Mouse (Mus musculus): ENCODE measurements around the gene Hist2h2bb. TPM values are rescaled to one million over a fixed set of nuclear protein-coding genes. Genes with fewer than 3 reads are reported as not detected.
"Not testable (repeated sequence)": the region's sequence is repeated elsewhere in the genome, so short reads cannot be mapped to it uniquely, and the experiment has no call there.

The Hist2h2bb gene
- polyA plus RNA-seq, 1 experiment from 2014 or later, result 18.6 TPM

GRCm38 (mm10) chr3:96273591-96274465 is 4.3 kb downstream of the Hist2h2bb start:
- Histone ChIP-seq H3K9ac (replicated peaks; ENCODE audit: low read length) (no peak overlapping the region), H3K4me2 (ENCODE audit: low read depth, low read length) (no peak overlapping the region), H3K4me3 (ENCODE audit: low read depth, low read length) (no peak overlapping the region), H3K27me3 (ENCODE audit: control insufficient read depth, insufficient read depth, low read length) (no peaks in the 10 kb centered on the region), H3K27ac (replicated peaks; ENCODE audit: low read depth, low read length) (no peak overlapping the region), H3K9me3 (replicated peaks; ENCODE audit: control insufficient read depth, low read length) (no peaks in the 10 kb centered on the region), H3K4me1 (ENCODE audit: control insufficient read depth, insufficient read depth, low read length) (no peaks in the 10 kb centered on the region), H3K36me3 (replicated peaks; ENCODE audit: control insufficient read depth, insufficient read depth, low read depth, low read length) (no peaks in the 10 kb centered on the region)
- 87% methylated on average over 17 of the region's 17 CpGs for WGBS
- ATAC-seq (replicated peaks; ENCODE audit: insufficient number of reproducible peaks, low FRiP score, low TSS enrichment, low read depth) (no peak), DNase-seq (ENCODE audit: low spot score) (no peak)

- DNase-seq (ENCODE audit: low spot score) (peak; percentile 71), ATAC-seq (replicated peaks; ENCODE audit: insufficient number of reproducible peaks, low FRiP score, low TSS enrichment, low read depth) (no peak; the same call in none of the 2 replicates)
- no peaks in the 10 kb centered on the region for H3K9me3 ChIP-seq (replicated peaks; ENCODE audit: control insufficient read depth, low read length)
- peak overlapping the region; percentile 74 for H3K9ac ChIP-seq (replicated peaks; ENCODE audit: low read length)
- H3K27ac ChIP-seq (replicated peaks; ENCODE audit: low read depth, low read length), result 0 out of 2 replicates have a peak overlapping the region, but pooled peaks have one; percentile 47
- no peaks in the 10 kb centered on the region for H3K4me1 ChIP-seq (ENCODE audit: control insufficient read depth, insufficient read depth, low read length)
- WGBS, result 8% methylated on average over 8 of the region's 8 CpGs
- no peaks in the 10 kb centered on the region for H3K27me3 ChIP-seq (ENCODE audit: control insufficient read depth, insufficient read depth, low read length)
- H3K36me3 ChIP-seq (replicated peaks; ENCODE audit: control insufficient read depth, insufficient read depth, low read depth, low read length), result no peaks in the 10 kb centered on the region
- peak overlapping the region; percentile 84 for H3K4me2 ChIP-seq (ENCODE audit: low read depth, low read length)
- peak overlapping the region; percentile 39 for H3K4me3 ChIP-seq (ENCODE audit: low read depth, low read length)
These were observed 7.9 kb downstream of the Hist2h2bb start for GRCm38 (mm10) chr3:96277428-96277799.

GRCm38 (mm10) chr3:96277800-96278624 is 8.5 kb downstream of the Hist2h2bb start:
- WGBS, result under 1% methylated on average over 49 of the region's 49 CpGs
- H3K4me1 ChIP-seq (ENCODE audit: control insufficient read depth, insufficient read depth, low read length), result no peaks in the 10 kb centered on the region
- H3K27me3 ChIP-seq (ENCODE audit: control insufficient read depth, insufficient read depth, low read length), result no peaks in the 10 kb centered on the region
- 0 out of 2 replicates have a peak overlapping the region, but pooled peaks have one; percentile 48 for H3K27ac ChIP-seq (replicated peaks; ENCODE audit: low read depth, low read length)
- peak overlapping the region; percentile 39 for H3K4me3 ChIP-seq (ENCODE audit: low read depth, low read length)
- H3K9ac ChIP-seq (replicated peaks; ENCODE audit: low read length), result peak overlapping the region; percentile 74
- ATAC-seq (replicated peaks; ENCODE audit: insufficient number of reproducible peaks, low FRiP score, low TSS enrichment, low read depth) (peak; percentile 94), DNase-seq (ENCODE audit: low spot score) (peak; percentile 91)
- H3K4me2 ChIP-seq (ENCODE audit: low read depth, low read length), result peak overlapping the region; percentile 84
- H3K36me3 ChIP-seq (replicated peaks; ENCODE audit: control insufficient read depth, insufficient read depth, low read depth, low read length), result no peaks in the 10 kb centered on the region
- no peaks in the 10 kb centered on the region for H3K9me3 ChIP-seq (replicated peaks; ENCODE audit: control insufficient read depth, low read length)

GRCm38 (mm10) chr3:96280660-96281059 is 11.1 kb downstream of the Hist2h2bb start:
- Histone ChIP-seq H3K27me3 (ENCODE audit: control insufficient read depth, insufficient read depth, low read length) (no peaks in the 10 kb centered on the region), H3K9ac (replicated peaks; ENCODE audit: low read length) (no peak overlapping the region), H3K4me1 (ENCODE audit: control insufficient read depth, insufficient read depth, low read length) (no peaks in the 10 kb centered on the region), H3K9me3 (replicated peaks; ENCODE audit: control insufficient read depth, low read length) (no peaks in the 10 kb centered on the region), H3K36me3 (replicated peaks; ENCODE audit: control insufficient read depth, insufficient read depth, low read depth, low read length) (no peaks in the 10 kb centered on the region), H3K4me2 (ENCODE audit: low read depth, low read length) (no peak overlapping the region), H3K4me3 (ENCODE audit: low read depth, low read length) (no peak overlapping the region), H3K27ac (replicated peaks; ENCODE audit: low read depth, low read length) (no peak overlapping the region)
- 51% methylated on average over 6 of the region's 6 CpGs for WGBS
- ATAC-seq (replicated peaks; ENCODE audit: insufficient number of reproducible peaks, low FRiP score, low TSS enrichment, low read depth) (no peak), DNase-seq (ENCODE audit: low spot score) (no peak)

- peak; percentile 70 for DNase-seq (ENCODE audit: low spot score)
- Histone ChIP-seq H3K4me3 (ENCODE audit: low read depth, low read length) (0 out of 2 replicates have a peak overlapping the region, but pooled peaks have one; percentile 5), H3K27me3 (ENCODE audit: control insufficient read depth, insufficient read depth, low read length) (no peaks in the 10 kb centered on the region), H3K4me1 (ENCODE audit: control insufficient read depth, insufficient read depth, low read length) (no peaks in the 10 kb centered on the region), H3K27ac (replicated peaks; ENCODE audit: low read depth, low read length) (no peak overlapping the region), H3K9me3 (replicated peaks; ENCODE audit: control insufficient read depth, low read length) (no peaks in the 10 kb centered on the region), H3K4me2 (ENCODE audit: low read depth, low read length) (no peak overlapping the region), H3K36me3 (replicated peaks; ENCODE audit: control insufficient read depth, insufficient read depth, low read depth, low read length) (no peaks in the 10 kb centered on the region), H3K9ac (replicated peaks; ENCODE audit: low read length) (peak overlapping the region; percentile 3; the same call in 1 of the 2 replicates)
- no peak for ATAC-seq (replicated peaks; ENCODE audit: insufficient number of reproducible peaks, low FRiP score, low TSS enrichment, low read depth)
- 23% methylated on average over 4 of the region's 4 CpGs for WGBS
These were observed 14.9 kb downstream of the Hist2h2bb start for GRCm38 (mm10) chr3:96284457-96284856.

- not testable (repeated sequence) for ATAC-seq (replicated peaks; ENCODE audit: insufficient number of reproducible peaks, low FRiP score, low TSS enrichment, low read depth); H3K4me3 ChIP-seq (ENCODE audit: low read depth, low read length); H3K27ac ChIP-seq (replicated peaks; ENCODE audit: low read depth, low read length); DNase-seq (ENCODE audit: low spot score); H3K4me2 ChIP-seq (ENCODE audit: low read depth, low read length); H3K9me3 ChIP-seq (replicated peaks; ENCODE audit: control insufficient read depth, low read length); H3K9ac ChIP-seq (replicated peaks; ENCODE audit: low read length); H3K36me3 ChIP-seq (replicated peaks; ENCODE audit: control insufficient read depth, insufficient read depth, low read depth, low read length); H3K27me3 ChIP-seq (ENCODE audit: control insufficient read depth, insufficient read depth, low read length); H3K4me1 ChIP-seq (ENCODE audit: control insufficient read depth, insufficient read depth, low read length)
- WGBS, result 84% methylated on average over 11 of the region's 11 CpGs
These were observed 17.8 kb downstream of the Hist2h2bb start for GRCm38 (mm10) chr3:96287334-96287733.

GRCm38 (mm10) chr3:96289201-96289600 is 19.6 kb downstream of the Hist2h2bb start:
- no peak overlapping the region for H3K4me2 ChIP-seq (ENCODE audit: low read depth, low read length)
- no peak overlapping the region for H3K4me3 ChIP-seq (ENCODE audit: low read depth, low read length)
- H3K27ac ChIP-seq (replicated peaks; ENCODE audit: low read depth, low read length), result no peak overlapping the region
- no peak for ATAC-seq (replicated peaks; ENCODE audit: insufficient number of reproducible peaks, low FRiP score, low TSS enrichment, low read depth)
- no peaks in the 10 kb centered on the region for H3K9me3 ChIP-seq (replicated peaks; ENCODE audit: control insufficient read depth, low read length)
- no peak for DNase-seq (ENCODE audit: low spot score)
- 60% methylated on average over 3 of the region's 3 CpGs for WGBS
- no peaks in the 10 kb centered on the region for H3K36me3 ChIP-seq (replicated peaks; ENCODE audit: control insufficient read depth, insufficient read depth, low read depth, low read length)
- H3K27me3 ChIP-seq (ENCODE audit: control insufficient read depth, insufficient read depth, low read length), result no peaks in the 10 kb centered on the region
- no peak overlapping the region for H3K9ac ChIP-seq (replicated peaks; ENCODE audit: low read length)
- H3K4me1 ChIP-seq (ENCODE audit: control insufficient read depth, insufficient read depth, low read length), result no peaks in the 10 kb centered on the region

Measured in embryonic facial prominence, embryonic 11.5 days (tissue).